Mouse (Mus musculus) brain, embryonic 14.5 days (tissue): Measurements from ENCODE around the gene Rps6ka4.

Experiments
- CTCF ChIP-seq: fragments of 200-500 bp; IDR thresholded peaks from 2 replicates; pipeline ENCODE4 v1.5.1; 2012; ENCODE audit warnings: inconsistent platforms, mild to moderate bottlenecking, moderate library complexity, borderline replicate concordance; ENCODE audit not compliant: insufficient read depth, insufficient read length; ENCODE audit errors: extremely low read depth
- POLR2A ChIP-seq: fragments of 200-500 bp; IDR thresholded peaks from 2 replicates; pipeline ENCODE4 v1.6.1; 2012; ENCODE audit warnings: mild to moderate bottlenecking, inconsistent platforms, borderline replicate concordance; ENCODE audit not compliant: poor library complexity, insufficient read depth, insufficient read length, severe bottlenecking; ENCODE audit errors: extremely low read depth

- TF ChIP-seq CTCF (no peak), POLR2A (no peak)
Observed at GRCm38 (mm10) chr19:6832363-6832762, 8.1 kb downstream of the Rps6ka4 start.
